Mouse (Mus musculus) kidney, postnatal 14 days (tissue): Measurements from ENCODE around the gene Kcnn4.
"Not testable (repeated sequence)": the region's sequence is repeated elsewhere in the genome, so short reads cannot be mapped to it uniquely, and the experiment has no call there.

Source experiments
- DNase-seq: peaks from one replicate; pipeline ENCODE4 v3.0.0; 2022; ENCODE audit warnings: mixed read lengths

Gene Kcnn4

DNA sequence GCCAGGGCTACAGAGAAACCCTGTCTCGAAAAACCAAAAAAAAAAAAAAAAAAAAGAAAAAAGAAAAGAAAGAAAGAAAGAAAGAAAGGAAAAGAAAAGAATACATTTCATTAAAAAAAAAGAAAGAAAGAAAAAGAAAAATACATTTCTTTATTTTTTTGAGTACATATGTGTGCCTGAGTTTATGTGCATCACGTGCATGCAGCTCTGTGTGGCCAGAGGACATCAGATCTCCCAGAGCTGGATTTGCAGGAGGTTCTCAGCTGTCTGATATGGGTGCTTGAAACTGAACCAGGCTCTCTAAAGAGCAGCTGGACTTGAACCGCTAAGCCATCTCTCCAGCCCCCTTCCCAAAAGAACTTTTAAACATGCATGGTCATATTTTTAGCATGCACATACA lies 24.0 kb downstream of the Kcnn4 start:
- DNase-seq, result no peak

DNA sequence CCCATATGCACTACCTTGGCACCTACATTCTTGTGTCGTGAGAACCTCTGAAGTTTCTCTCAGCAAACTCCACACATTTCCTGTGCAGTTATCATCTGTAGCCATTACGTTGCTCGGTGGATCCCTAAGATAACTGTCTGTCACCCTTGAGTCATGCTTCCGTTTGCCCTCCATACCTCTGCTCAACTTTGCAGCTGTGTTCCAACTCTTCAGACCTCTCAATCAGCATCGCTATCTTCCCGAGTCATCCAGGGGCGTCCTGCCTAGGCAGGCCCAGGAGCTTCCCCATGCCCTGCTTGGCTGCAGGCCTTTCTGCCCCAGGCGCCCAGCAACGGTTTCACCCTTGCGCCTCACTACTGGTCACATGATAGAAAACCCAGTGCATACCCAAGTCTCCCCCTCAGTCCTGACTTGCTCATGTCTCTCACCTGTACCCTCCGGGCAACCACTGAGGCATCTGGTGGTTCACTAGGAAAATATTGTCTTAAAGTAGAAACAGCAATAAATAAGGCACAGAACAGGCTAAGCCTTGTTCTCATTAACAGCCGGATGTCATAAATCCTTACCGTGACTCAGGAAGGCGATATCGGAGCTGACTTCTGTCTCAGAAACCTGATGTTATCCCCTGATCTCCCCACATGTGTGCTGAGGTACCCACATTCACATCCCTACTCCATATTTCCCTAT lies 24.6 kb downstream of the Kcnn4 start:
- no peak for DNase-seq

DNA sequence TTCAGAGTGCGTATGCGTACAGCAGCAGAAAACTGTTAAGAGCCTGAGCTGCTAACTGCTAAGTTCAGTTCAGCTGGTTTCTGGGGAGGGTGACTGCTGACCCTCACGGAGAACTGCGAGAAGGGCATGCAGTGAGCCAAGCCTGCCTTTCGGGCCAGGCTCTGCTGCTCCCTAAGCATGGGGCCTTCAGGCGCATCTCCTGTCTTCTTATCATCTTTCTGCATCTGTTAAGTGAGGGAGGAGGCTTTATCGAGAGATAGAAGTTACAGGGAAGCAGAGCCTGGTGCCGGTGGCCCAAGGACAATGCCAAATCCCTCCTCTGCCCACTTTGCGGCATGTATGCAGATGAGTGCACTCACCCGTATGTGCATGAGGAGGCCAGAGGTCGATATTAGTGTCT lies 26.8 kb downstream of the Kcnn4 start:
- no peak for DNase-seq

DNA sequence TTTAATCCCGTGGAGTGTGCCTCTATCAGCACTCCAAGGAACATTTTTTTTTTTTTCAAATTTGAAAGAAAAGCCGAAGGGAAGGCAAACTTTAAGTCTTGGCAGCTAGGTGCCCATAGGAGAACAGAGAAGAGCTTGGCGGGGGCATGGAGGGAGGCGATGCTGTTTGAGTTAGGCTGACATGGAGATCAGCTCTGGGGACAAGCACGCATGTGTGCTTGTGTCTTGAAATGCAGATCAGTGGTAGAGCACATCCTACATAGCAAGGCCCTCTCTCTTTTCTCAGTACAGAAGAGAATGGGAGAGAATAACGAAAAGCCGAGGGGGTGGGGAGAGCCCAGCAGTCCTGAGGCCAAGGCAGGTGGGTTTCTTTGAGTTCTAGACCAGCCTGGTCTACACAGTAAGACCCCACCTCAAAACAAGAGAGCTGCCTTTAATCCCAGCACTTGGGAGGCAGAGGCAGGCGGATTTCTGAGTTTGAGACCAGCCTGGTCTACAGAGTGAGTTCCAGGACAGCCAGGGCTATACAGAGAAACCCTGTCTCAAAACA lies 28.4 kb downstream of the Kcnn4 start:
- no peak for DNase-seq

DNA sequence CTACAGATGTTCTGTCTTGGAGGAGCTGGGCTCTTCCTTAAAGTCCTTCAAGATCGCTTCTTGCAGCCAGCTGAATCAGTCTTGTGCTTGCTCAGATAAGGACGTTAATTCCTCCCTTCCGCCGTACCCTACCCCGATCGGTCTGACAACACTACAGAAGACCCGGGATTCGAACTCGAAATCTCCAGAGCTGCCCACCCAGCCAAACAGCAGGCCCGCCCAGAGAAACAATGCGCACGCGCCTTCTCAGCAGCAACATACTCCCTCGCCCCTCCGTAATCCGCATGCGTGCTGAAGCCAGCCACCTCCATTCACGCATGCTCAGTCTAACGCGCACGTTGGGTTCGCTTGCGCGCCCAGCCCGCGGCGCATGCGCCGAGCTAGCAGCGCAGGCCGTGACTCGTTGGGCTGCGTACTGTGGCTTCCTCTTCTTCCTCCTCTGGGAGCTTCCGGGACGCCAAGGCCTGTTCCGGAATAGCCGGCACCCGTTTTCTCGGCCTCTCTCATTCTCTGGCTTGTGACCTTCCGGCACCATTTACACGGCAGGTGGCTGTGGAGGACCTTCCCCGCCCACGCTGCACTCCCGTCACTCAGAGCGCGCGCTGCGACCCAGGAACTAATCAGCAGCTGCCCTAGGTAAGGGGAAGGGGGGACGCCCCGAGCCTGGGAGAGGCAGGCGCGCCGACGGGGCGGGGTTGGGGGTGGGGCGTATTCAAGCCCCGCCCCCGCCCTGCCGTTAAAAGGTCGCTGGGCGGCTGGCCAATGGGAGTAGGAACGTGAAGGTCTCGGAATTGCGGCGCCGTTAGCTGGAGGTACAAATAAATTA lies 29.4 kb downstream of the Kcnn4 start, which contains the start of gene Smg9:
Gene Smg9 (plus strand): TSS at position 364 of the 826 bp plus-strand sequence.
- peak; percentile 98 for DNase-seq

DNA sequence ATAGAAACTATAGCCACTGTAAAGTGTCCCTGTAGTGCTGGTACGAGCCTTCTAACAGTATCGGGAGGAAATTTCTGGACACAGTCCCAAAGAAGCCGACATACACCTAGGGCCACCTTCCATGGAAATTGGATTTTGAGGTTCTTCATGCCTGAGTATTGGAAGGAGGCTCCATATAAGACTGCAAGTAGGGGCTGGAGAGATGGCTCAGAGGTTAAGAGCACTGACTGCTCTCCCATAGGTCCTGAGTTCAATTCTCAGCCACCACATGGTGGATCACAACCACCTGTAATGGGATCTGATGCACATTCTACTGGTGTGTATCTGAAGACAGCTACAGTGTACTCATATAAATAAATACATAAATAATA lies 30.0 kb downstream of the Kcnn4 start:
- DNase-seq, result no peak

DNA sequence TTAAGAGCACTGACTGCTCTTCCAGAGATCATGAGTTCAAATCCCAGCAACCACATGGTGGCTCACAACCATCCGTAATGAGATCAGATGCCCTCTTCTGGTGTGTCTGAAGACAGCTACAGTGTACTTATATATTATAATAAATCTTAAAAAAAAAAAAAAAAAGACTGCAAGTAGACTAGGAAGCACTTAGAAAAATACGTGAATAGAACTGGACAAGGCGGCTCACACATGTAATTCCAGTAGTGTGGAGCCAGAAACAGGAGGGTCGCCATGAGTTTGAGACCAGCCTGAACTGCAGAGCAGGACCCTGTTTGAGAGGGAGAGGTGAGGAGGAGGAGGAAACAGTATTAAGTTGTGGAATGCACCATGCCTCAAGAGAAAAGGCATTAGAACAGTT lies 30.4 kb downstream of the Kcnn4 start:
- DNase-seq, result not testable (repeated sequence)

DNA sequence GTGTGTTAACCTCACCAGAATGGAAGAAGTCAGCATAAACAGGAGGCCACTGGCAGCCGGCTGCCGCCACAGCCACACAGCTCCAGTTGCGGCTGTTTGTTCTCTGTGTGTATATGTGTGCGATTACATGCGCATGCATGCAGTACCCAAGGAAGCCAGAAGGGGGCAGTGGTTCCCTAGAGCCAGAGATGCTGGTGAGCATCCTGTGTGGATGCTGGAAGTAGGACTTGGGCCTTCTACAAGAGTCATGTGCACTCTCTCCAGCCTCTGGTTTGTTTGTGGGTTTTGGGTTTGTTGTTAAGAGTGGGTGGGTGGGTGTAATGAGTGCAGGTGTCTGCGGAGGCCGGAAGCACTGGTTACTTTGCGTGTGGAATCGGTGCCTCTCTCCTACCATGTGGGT lies 32.8 kb downstream of the Kcnn4 start:
- DNase-seq, result no peak

DNA sequence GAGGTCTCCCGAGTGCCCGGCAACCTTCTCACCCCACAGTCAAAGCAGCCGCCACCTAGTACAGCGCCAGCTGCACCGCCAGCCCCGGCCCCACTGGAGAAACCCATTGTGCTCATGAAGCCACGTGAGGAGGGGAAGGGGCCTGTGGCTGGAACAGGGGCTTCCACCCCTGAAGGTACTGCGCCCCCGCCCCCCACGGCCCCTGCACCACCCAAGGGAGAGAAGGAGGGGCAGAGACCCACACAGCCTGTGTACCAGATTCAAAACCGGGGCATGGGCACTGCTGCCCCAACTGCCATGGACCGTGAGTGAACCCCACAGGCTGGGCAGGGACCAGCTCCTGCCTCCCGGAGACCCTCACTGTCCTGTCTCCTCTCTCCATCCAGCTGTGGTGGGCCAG lies 35.6 kb downstream of the Kcnn4 start:
- no peak for DNase-seq

DNA sequence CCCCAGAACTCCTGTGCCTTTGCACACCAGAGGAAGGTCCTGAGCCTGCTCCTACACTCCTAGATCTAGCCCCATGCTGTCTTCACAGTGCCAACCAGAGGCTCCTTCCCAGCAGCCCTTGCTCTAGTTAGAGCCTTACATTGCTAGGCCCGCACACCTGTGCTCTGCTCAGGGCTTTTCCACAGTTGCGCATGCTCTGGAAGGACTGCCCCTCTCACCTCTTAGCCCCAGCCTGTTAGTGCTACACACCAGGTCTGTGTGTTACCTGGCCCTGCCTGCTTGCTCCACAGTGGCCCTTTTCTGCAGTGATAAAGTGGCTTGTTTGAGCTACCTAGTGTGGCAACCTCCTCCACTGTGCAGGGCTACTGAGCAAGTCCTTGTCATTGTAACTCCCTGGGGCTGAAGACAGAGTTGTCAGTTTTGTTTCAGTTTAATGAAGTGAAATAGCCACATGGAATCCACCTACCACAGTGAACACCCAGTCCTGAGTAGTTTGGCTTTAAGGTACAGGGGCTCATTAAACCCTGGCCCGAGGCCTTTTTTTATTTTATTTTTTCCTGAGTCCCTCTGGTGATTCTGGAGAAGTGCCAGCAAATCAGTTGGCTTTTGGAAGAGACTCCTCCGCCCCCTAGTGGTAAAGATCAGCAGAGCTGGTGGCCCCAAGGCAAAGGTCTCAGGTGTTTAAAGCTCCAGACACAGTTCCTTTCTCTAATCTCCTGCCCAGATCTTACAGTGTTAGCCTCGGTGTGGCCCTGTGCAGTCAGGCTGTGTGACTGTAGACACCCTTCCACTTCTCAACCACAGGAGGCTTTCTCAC lies 36.7 kb downstream of the Kcnn4 start:
- DNase-seq, result peak; percentile 84

DNA sequence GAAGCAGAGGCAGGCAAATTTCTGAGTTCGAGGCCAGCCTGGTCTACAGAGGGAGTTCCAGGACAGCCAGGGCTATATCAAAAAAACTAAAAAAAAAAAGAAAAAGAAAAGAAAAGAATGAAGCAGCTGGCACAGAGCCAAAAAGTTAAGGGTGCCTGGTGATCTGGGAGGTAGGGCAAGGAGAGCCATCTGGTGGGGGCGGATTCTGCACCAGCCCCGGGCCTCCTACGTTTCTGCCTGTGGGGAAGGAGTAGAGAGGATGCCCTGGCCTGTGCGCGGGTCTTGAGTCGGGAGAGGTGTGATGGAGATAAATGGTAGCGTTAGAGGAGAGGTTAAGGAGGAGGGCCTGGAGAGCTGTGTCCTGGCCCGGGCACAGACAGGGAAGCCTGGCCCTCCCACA lies 38.1 kb downstream of the Kcnn4 start:
- DNase-seq, result no peak

DNA sequence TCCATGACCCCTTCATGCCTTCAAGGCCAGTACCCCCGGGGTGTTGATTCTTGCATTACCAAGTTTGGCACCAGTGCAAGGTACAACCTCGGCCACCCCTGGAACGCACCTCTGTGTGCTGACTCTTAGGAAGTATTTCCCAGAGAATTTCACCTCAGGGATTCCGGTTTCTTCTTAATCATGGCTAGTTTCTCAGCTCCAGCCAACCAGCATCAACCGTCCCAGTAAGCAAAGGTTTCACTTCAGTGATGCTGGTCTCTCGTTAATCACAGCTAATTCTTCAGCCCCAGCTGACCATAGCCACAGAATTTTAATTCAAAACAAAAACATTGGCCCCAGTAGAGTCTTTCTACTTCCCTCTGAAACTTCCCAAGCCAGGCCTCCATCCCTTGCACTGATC lies 40.1 kb downstream of the Kcnn4 start:
- DNase-seq, result no peak

DNA sequence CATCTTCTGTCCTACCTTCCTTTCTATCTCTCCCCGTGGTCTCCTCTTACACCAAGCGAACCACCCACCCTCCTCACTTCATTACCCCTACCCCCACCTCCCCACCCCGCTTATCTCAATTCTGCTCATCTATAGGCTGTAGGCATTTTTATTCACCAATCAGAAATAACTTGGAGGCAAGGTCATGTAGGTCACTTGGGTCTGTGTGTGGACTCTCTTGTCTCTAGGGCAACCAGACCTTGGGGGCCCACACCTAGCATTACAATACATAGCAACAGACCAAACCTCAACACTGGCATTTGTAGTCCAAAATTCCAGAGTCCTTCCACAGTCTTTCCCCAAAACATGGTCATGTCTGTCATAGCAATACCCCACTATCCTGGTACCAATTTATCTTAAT lies 40.8 kb downstream of the Kcnn4 start:
- DNase-seq, result no peak

DNA sequence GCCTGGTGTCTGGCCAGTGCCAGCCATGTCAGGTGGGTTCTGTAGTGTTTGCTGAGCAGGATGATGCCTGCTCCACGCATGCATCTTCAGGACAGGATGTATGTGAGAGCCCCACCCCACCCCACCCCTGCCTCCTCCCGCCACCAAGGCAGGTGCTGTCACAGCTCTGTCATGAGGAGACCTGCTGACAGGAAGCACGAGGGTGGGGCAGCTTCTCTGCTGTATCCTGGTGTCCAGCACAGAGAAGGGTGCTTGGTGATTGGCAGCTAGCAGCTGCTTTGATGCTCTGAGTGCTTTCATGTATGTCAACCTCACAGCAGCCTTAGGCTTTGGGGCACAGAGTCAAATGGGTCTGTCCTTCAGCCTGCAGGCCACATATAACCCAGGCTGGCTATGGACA lies 43.6 kb downstream of the Kcnn4 start:
- DNase-seq, result no peak

DNA sequence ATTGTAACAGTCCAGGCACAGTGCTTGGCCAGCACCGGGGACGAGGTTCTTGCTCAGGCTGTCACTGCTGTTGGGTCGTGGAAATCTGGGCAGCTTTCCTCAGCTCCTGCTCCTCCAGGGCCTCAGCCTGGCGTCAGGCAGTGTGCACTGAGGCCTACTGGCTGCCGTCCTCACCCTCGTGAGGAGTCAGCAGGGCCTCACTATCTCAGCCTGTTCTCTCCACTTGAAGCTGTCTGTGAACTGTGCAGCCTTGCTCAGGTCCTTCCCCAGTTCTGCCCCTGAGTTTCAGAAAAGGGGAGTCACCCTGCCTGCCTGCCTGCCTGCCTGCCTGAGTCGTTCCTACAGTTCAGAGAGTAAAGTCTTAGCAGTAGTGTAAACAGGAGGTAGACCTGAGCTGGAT lies 45.2 kb downstream of the Kcnn4 start:
- no peak for DNase-seq

DNA sequence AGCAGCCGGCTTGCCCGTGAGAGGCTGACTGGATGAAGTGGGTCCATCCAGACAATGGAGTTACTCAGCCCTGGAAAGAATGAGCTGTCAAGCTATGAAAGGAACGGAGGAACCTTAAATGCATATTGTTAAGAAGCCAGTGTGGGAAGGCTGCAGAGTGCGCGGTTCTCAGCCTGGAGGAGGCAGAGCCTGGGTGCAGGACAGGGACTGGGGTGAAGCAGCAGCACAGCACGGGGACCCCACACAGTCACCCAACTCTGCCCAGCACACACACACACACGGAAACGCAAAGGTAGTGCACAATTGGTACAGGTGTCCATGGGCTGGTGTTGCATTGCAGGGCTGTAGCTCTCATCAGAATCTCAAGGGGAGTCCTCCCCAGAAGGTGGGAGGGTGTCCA lies 49.5 kb downstream of the Kcnn4 start:
- no peak for DNase-seq

DNA sequence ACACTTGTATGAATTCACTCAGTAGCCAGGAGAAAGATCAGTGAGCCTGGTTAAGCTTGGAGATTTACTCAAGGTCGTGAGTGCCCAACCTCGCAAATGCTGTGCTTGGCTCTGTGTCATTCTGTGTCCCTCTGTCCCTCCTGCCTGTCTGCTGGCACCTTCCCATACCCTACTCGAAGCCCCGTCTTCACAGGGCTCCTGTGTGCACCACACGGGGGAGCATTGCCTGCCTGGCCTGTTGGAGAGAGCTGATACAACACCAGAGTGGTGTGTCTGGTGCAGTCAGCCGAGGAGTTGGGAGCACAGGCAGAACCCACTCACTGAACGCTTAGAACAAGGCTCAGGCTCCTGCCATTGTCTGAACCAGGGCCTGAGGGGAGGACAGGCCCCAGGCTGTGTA lies 51.6 kb downstream of the Kcnn4 start:
- DNase-seq, result no peak

DNA sequence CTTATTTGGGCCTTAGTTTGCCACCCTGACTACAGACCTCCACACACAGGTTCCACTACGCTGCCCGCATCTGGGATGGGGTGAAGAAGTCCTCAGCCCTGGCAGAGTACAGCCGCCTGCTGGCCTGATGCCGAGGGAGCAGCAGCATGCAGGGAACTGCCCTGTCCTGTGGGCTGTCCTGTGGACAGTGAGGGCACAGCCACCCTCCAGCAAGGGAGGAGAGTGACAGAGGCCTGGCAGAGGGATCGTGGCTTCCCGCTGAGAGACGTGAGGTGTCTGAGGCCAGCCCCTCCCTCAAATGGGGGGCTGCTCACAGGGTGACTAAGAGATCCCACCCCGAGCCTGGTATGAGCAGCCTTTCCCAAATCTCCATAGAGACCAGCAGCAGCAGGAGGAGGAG lies 52.2 kb downstream of the Kcnn4 start:
- peak; percentile 18 for DNase-seq

DNA sequence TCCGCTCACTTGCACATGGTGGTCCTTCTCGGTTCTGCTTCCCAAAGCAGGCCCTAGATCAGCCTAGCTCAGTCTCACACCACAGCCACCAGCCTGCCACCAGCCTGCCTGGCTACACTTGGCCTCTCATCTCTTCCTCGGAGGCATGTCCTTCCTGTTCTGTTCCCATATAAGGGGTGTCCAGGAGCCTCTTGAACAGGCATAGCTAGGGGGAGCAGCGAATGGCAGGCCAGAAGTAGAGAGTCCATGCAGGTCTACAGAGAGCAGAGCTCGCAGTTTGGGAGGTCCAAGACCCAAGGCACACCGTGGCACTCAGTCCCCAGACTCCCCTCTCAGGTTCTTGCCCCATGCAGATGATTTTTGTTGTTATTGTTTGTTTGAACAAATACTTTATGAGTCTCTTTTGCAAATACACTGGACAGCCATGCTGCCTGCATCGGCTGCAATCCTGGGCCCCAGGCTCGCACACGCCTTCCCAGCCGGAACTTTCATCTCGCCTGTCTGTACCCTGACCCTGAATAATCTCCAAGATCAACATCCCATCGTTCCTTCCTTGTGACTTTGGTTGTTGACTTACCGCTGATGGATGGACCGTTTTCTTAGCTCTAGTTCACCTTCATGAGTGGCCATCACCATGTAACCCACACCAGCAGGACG lies 53.2 kb downstream of the Kcnn4 start:
- no peak for DNase-seq

DNA sequence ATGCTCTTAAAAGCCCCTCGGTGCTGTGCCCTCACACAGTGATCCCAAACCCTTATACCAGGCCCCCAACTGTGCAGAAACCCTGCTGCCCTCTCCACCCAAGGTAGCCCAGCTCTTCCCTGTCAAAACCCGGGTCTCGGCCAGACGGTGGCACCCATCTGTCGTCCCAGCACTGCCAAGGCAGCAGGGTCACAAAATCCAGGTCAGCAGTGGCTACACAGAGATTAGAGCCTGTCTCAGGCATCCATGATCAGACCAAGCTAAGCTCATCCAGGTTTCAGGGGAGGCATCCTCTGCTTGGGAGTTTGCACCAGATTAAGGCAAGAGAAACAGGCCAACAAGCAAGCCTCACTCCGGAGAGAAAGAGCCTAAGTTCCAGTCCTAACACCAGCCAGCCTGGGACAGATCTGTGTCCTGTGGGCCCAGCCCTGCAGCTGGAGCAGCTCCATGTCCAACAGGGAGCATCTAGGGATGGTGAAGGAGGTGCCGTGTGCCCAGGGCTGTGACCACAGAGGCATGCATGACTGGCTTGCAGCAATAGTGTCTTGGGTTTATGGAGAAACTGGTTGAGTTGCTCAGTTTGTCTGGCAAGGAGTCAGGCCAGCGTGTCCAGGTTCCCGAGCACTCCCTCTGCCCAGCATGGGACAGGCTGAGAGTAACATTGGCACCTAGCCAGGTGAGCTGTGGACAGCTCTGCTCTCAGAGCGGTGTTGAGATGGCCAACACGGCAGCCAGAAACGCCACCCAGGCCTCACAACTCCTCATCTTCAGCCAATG lies 54.1 kb downstream of the Kcnn4 start:
- DNase-seq, result peak; percentile 58

DNA sequence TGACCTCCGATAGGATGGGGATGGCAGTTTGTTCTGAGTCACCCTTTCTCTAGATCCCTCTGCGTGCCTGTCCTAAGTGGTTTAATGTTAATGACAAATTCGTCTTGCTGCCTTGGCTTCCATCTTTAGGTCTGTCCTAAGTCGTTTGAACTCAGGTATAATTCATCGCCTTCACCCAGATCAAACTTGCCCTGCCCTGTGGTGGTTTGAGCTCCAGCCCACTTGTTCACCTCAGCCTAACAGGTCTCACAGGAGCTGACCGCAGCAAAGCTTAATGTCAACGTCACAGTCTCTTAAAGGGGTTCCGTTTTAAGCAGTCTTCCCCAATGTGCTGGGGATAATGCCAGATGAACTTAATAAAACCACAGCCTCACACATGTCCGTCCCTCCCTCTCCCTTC lies 55.9 kb downstream of the Kcnn4 start:
- no peak for DNase-seq

DNA sequence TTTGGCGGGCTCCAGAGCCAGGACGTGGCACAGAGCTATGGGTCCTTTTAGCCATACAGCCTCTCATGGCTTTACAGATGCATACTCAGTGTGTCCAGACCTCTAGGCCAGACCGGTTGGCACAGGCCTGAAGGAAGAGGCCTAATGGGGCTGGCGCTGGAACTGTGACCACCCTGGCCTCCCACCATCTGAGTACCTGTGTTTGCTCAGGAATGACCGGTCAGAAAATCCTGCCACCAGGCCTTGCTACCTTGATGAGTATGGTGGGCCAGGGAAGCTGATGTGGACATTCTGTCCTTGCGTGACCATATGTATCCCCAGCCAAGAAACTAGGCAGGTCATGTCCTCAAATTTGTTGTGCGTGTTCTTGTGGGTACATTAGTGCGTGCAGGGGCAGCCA lies 57.1 kb downstream of the Kcnn4 start:
- DNase-seq, result no peak
